Mouse (Mus musculus): ENCODE results near the gene Zfp1. TPM values are rescaled to one million over a fixed set of nuclear protein-coding genes. Genes with fewer than 3 reads are reported as not detected.

Gene Zfp1
- total and polyA plus RNA-seq, 2 experiments from 2014 or later = 15.0 to 21.0 TPM

GRCm38 (mm10) chr8:111657312-111657854 lies 14.2 kb downstream of the Zfp1 start:
- DNase-seq (ENCODE audit: low spot score) (no peak), ATAC-seq (no peak)
- Histone ChIP-seq H3K4me2 (ENCODE audit: low read depth, low read length) (no peak overlapping the region), H3K9me3 (ENCODE audit: low read length) (no peaks in the 10 kb centered on the region), H3K4me3 (ENCODE audit: low read length) (no peak overlapping the region), H3K36me3 (ENCODE audit: insufficient read depth, low read length) (0 out of 2 replicates have a peak, but pooled peaks cover 3% of the 10 kb centered on the region), H3K27me3 (ENCODE audit: insufficient read depth, low read length) (no peaks in the 10 kb centered on the region), H3K27ac (no peak overlapping the region), H3K9ac (replicated peaks; ENCODE audit: low read length) (no peak overlapping the region), H3K4me1 (ENCODE audit: insufficient read depth, low read length) (no peaks in the 10 kb centered on the region)
- no peak for TF ChIP-seq CTCF (IDR thresholded peaks at IDR 0.05; ENCODE audit: low read depth)
- WGBS = 13% methylated on average over 1 of the region's 1 CpGs

- Histone ChIP-seq H3K27ac (no peak overlapping the region), H3K9me3 (ENCODE audit: low read length) (no peaks in the 10 kb centered on the region), H3K36me3 (ENCODE audit: insufficient read depth, low read length) (0 out of 2 replicates have a peak, but pooled peaks cover 3% of the 10 kb centered on the region), H3K9ac (replicated peaks; ENCODE audit: low read length) (no peak overlapping the region), H3K27me3 (ENCODE audit: insufficient read depth, low read length) (no peaks in the 10 kb centered on the region), H3K4me1 (ENCODE audit: insufficient read depth, low read length) (no peaks in the 10 kb centered on the region), H3K4me2 (ENCODE audit: low read depth, low read length) (no peak overlapping the region), H3K4me3 (ENCODE audit: low read length) (no peak overlapping the region)
- 89% methylated on average over 6 of the region's 6 CpGs for WGBS
- TF ChIP-seq CTCF (IDR thresholded peaks at IDR 0.05; ENCODE audit: low read depth) = no peak
- no peak for DNase-seq (ENCODE audit: low spot score)
- no peak for ATAC-seq
These were observed 15.7 kb downstream of the Zfp1 start for GRCm38 (mm10) chr8:111658819-111659423.

GRCm38 (mm10) chr8:111662473-111662872 lies 19.3 kb downstream of the Zfp1 start:
- Histone ChIP-seq H3K4me1 (ENCODE audit: insufficient read depth, low read length) (no peaks in the 10 kb centered on the region), H3K27me3 (ENCODE audit: insufficient read depth, low read length) (no peaks in the 10 kb centered on the region), H3K27ac (no peak overlapping the region), H3K4me3 (ENCODE audit: low read length) (no peak overlapping the region), H3K9me3 (ENCODE audit: low read length) (no peaks in the 10 kb centered on the region), H3K9ac (replicated peaks; ENCODE audit: low read length) (no peak overlapping the region), H3K4me2 (ENCODE audit: low read depth, low read length) (no peak overlapping the region), H3K36me3 (ENCODE audit: insufficient read depth, low read length) (peaks cover 3% of the 10 kb centered on the region; the same call in 1 of the 2 replicates)
- peak; percentile 73 for DNase-seq (ENCODE audit: low spot score)
- no peak for ATAC-seq
- 86% methylated on average over 3 of the region's 3 CpGs for WGBS
- peak; percentile 88 for TF ChIP-seq CTCF (IDR thresholded peaks at IDR 0.05; ENCODE audit: low read depth)

GRCm38 (mm10) chr8:111666751-111667150 lies 23.6 kb downstream of the Zfp1 start:
- no peaks in the 10 kb centered on the region for H3K4me1 ChIP-seq (ENCODE audit: insufficient read depth, low read length)
- H3K36me3 ChIP-seq (ENCODE audit: insufficient read depth, low read length) = peaks cover 19% of the 10 kb centered on the region
- no peak overlapping the region for H3K9ac ChIP-seq (replicated peaks; ENCODE audit: low read length)
- H3K4me2 ChIP-seq (ENCODE audit: low read depth, low read length) = no peak overlapping the region
- ATAC-seq = no peak
- H3K9me3 ChIP-seq (ENCODE audit: low read length) = no peaks in the 10 kb centered on the region; the same call in 1 of the 2 replicates
- no peak overlapping the region for H3K4me3 ChIP-seq (ENCODE audit: low read length)
- no peaks in the 10 kb centered on the region for H3K27me3 ChIP-seq (ENCODE audit: insufficient read depth, low read length)
- TF ChIP-seq CTCF (IDR thresholded peaks at IDR 0.05; ENCODE audit: low read depth) = no peak
- WGBS = 93% methylated on average over 2 of the region's 2 CpGs
- DNase-seq (ENCODE audit: low spot score) = no peak
- H3K27ac ChIP-seq = no peak overlapping the region

- no peak overlapping the region for H3K9ac ChIP-seq (replicated peaks; ENCODE audit: low read length)
- H3K4me3 ChIP-seq (ENCODE audit: low read length) = no peak overlapping the region
- H3K9me3 ChIP-seq (ENCODE audit: low read length) = no peaks in the 10 kb centered on the region
- H3K4me1 ChIP-seq (ENCODE audit: insufficient read depth, low read length) = no peaks in the 10 kb centered on the region
- no peak overlapping the region for H3K4me2 ChIP-seq (ENCODE audit: low read depth, low read length)
- no peak overlapping the region for H3K27ac ChIP-seq
- ATAC-seq (no peak), DNase-seq (ENCODE audit: low spot score) (no peak)
- WGBS = 82% methylated on average over 8 of the region's 8 CpGs
- H3K36me3 ChIP-seq (ENCODE audit: insufficient read depth, low read length) = no peaks in the 10 kb centered on the region
- peak; percentile 53 for TF ChIP-seq CTCF (IDR thresholded peaks at IDR 0.05; ENCODE audit: low read depth)
- H3K27me3 ChIP-seq (ENCODE audit: insufficient read depth, low read length) = no peaks in the 10 kb centered on the region
These were observed 33.0 kb downstream of the Zfp1 start for GRCm38 (mm10) chr8:111676237-111676636.

GRCm38 (mm10) chr8:111678111-111678510 lies 34.9 kb downstream of the Zfp1 start:
- Histone ChIP-seq H3K9ac (replicated peaks; ENCODE audit: low read length) (no peak overlapping the region), H3K27ac (no peak overlapping the region), H3K9me3 (ENCODE audit: low read length) (no peaks in the 10 kb centered on the region), H3K27me3 (ENCODE audit: insufficient read depth, low read length) (no peaks in the 10 kb centered on the region), H3K36me3 (ENCODE audit: insufficient read depth, low read length) (no peaks in the 10 kb centered on the region), H3K4me1 (ENCODE audit: insufficient read depth, low read length) (no peaks in the 10 kb centered on the region), H3K4me3 (ENCODE audit: low read length) (no peak overlapping the region), H3K4me2 (ENCODE audit: low read depth, low read length) (no peak overlapping the region)
- peak; percentile 85 for TF ChIP-seq CTCF (IDR thresholded peaks at IDR 0.05; ENCODE audit: low read depth)
- ATAC-seq = peak; percentile 43; the same call in 1 of the 2 replicates
- peak; percentile 83 for DNase-seq (ENCODE audit: low spot score)
- WGBS = 26% methylated on average over 3 of the region's 3 CpGs

- DNase-seq (ENCODE audit: low spot score) (no peak), ATAC-seq (no peak)
- Histone ChIP-seq H3K9me3 (ENCODE audit: low read length) (no peaks in the 10 kb centered on the region), H3K27me3 (ENCODE audit: insufficient read depth, low read length) (no peaks in the 10 kb centered on the region), H3K36me3 (ENCODE audit: insufficient read depth, low read length) (no peaks in the 10 kb centered on the region), H3K4me1 (ENCODE audit: insufficient read depth, low read length) (no peaks in the 10 kb centered on the region), H3K9ac (replicated peaks; ENCODE audit: low read length) (no peak overlapping the region), H3K4me2 (ENCODE audit: low read depth, low read length) (no peak overlapping the region), H3K4me3 (ENCODE audit: low read length) (no peak overlapping the region), H3K27ac (no peak overlapping the region)
- no peak for TF ChIP-seq CTCF (IDR thresholded peaks at IDR 0.05; ENCODE audit: low read depth)
- 88% methylated on average over 7 of the region's 7 CpGs for WGBS
These were observed 35.6 kb downstream of the Zfp1 start for GRCm38 (mm10) chr8:111678848-111679247.

Measured in hindbrain, postnatal 0 days (tissue).